Mouse (Mus musculus) adrenal gland, postnatal 36 days (tissue): ENCODE data around the gene Treml2. TPM values are rescaled to one million over a fixed set of nuclear protein-coding genes. Genes with fewer than 3 reads are reported as not detected.

Experiments used
- DNase-seq, 2 experiments: peaks; one replicate each; pipeline ENCODE4 v3.0.0; 2021; ENCODE audit warnings: mixed read lengths in 1 of 2
- long read RNA-seq, 2 experiments: library from polyadenylated mRNA; stranded (forward); transcript quantifications; one replicate each; pipeline ENCODE4 v2.0.0; 2021; ENCODE audit warnings: borderline sequencing depth in 2 of 2
- total RNA-seq, 2 experiments: library from RNA; stranded (reverse); gene quantifications; 2 replicates each; pipeline ENCODE4 v1.2.3; 2021

The Treml2 gene
- total RNA-seq = under 1 TPM; 0.23 to 0.46 TPM
- long read RNA-seq, experiment 1 = 0 reads
- long read RNA-seq, experiment 2 = 0 reads

DNA sequence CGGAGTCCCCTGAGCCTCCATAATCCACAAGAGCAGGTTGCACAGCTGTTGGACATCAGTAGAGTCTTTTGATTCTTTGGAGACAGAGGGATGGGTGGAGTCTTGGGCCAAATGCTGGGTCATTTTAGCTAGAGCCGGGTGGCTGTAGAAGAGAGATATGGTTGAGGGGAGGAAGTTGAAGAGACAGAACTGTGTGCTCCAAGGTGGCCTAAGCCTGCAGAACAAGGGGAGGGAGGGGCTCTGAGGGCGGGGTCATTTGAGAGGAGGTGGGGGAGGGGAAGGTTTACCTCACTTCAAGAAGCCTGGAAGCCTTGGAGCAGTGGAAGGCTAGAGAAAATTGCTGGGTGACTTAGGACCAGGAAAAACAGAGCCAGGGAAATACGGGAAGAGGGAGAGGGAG, at the start of gene Treml2:
Gene Treml2 (plus strand): TSS at position 296 of the 400 bp plus-strand sequence.
- DNase-seq = no peak

DNA sequence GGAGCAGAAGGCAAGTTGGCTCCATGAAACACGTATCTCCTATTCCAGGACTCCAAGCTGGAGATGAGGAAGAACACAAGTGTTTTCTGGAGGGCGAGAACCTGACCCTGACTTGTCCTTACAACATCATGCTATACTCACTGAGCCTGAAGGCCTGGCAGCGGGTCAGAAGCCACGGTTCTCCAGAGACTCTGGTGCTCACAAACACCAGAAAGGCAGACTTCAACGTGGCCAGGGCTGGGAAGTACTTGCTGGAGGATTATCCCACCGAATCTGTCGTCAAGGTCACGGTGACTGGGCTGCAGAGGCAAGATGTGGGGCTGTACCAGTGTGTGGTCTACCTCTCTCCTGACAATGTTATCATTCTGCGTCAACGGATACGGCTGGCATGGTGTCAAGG, 49.8 kb upstream of the Treml2 start:
- peak in 1 of 2 experiments; percentile 24 for DNase-seq

DNA sequence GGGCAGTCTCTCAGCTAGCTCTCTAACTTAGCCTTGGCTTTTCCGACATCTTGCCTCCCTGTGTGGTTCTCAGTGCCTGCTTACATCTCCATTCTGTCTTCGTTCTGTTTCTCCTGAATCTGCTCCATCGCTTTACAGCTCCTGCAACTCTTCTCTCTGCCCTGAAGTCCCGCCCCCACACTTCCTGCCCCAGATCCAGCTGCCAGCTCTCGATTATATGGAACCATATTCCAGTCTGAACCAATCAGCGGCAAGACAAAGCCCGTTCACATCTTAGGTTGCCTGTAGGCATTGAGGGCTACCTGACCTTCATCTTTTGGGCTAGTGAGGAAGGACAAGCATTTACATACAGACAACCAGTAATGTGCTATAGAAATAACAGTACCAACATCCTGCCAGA, 48.7 kb upstream of the Treml2 start:
- no peak for DNase-seq

DNA sequence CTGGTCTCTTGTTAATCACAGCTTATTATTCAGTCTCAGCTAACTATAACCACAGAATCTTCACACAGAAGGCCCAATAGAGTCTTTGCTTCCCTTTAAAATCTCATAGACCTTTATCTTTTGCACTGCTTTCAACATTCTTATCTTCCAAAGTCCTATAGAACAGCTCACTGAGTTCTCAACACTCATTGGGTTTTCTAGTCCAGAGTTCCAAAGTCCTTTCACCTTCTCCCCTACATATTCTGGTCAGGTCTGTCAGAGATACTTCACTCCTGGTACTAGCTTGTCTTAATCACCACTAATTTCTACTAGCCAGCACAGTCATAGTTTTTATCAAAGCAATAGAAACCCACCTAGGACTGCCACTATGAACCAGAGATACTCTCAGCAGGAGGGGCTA, 42.7 kb upstream of the Treml2 start:
- DNase-seq = no peak

DNA sequence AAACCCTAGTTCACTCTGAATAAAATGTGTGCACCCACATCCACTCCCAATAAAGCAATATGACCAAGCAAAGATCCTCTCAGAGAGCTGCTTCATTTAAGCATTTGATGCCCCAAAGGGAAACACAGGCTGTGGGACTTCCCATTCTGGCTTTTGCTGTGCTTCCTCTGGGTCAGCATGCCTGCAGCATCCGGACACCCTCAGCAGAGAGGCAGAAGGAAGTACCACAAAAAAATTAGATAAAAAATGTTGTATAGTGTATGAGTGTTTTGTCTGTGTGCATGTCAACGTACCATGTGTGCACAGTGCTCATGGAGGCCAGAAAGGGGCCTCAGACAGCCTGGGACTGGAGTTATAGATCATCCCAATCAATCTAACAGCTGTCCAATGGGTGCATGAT, 37.4 kb upstream of the Treml2 start:
- DNase-seq = no peak

DNA sequence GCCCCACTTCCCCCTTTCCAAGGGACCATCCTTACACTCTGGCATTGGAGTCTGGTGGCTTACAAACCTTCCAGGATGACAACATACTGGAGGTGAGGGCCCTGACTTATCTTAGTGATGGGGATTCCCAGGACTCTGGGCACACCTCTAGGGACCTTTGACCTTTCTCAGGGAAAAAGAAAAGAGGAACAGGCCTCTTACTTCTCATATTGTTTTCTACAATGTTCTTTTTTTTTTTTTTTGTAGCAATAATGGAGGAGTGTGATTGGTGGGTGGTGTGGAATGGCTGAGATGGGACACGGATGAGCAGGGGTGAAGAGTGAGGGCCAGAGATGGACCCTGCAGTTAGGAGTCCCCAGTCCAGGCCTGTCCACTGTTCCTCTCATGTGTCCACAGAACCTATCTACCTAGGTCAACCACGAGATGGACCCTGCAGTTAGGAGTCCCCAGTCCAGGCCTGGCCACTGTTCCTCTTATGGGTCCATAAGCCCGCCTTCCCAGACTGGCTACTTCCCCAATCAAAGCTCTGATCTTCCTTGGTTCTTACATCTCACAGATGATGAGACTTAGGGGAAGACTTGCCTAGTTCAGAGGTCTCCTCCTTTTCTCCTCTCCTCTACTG, 35.4 kb upstream of the Treml2 start, which contains the start of gene Treml4:
Gene Treml4 (plus strand): TSS at position 555 of the 622 bp plus-strand sequence.
- no peak for DNase-seq

DNA sequence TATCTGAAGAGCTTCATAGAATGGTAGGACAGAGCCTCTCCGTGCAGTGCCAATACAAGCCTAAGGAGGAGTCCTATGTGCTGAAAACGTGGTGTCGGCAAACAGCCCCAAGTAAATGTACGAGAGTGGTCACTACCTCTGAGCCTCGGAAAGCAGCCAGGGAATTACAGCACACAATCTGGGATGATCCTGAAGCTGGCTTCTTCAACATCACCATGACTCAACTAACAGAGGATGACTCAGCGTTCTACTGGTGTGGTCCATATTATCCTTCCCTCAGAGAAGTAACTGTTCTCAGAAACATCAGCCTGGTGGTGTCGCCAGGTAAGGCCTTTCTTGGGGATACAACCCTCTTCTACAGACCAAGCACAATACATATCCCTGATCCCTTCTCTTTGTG, 34.6 kb upstream of the Treml2 start:
- DNase-seq = no peak

DNA sequence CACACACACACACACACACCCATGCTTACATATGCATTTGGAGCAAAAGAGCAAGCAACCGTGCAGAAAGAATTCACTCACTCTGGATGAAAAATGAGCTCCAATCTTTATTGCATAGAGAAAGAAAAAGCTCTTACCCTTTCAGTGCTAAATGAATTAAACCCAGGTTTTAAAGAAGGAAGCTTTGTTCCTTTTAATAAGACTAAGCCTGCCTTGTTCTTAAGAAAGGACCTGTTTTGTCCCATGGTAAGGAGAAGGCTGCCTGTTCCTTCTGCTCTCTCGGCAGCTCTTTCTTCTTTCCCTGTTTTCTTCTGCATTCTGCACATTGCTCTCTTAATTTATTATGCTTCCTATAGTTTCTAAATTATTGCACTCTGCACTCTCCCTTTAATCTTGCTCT, 33.2 kb upstream of the Treml2 start:
- no peak for DNase-seq

DNA sequence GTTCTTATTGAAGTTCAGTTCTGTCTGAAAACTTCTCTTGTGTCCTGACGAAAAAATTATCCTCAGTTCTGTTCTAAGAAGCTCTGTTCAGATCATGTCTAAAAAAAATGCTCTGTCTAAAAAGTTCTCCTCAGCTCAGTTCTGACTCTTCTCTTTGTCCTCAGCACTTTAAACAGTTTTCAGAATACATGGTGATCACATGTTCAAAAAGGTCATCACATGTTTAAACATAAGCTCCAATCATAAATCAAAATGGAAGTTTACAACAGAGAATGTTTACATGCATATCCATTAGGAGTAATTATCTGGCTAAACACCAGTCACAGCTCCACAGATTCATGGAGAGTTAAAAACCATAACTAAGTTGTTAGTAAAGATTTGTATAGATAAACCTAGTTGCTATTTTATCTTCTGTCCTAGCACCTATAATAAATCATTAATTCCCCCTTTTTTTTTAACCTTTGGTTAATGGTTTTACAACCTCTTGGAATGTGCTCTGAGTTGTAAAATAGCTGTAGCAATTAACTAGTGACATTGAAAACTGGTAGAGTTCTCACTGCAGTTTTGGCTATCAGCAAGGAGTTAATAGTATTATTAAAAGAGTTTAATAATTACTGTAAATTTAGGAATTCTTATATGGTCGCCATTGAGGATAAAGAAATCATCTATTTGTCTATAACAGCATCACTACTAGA, 32.5 kb upstream of the Treml2 start:
- no peak for DNase-seq

DNA sequence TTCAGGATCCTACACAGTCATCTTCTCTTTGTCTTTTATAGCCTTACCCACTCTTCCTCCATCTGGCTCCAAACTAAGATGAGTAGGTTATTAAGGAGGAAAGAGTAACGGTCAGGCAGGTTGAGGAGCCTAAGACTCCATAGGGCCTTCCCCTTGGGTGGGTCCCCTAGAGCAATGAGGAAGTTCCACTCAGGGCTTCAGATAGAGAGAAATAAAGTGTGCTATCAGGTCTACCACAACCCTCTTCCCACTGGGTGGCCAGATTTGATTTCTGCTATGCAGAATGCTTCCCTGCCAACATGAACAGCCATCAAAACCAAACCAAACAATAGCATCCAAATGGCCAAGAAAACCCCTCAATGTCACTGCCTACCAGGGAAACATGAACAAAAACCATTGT, 31.7 kb upstream of the Treml2 start:
- no peak for DNase-seq

DNA sequence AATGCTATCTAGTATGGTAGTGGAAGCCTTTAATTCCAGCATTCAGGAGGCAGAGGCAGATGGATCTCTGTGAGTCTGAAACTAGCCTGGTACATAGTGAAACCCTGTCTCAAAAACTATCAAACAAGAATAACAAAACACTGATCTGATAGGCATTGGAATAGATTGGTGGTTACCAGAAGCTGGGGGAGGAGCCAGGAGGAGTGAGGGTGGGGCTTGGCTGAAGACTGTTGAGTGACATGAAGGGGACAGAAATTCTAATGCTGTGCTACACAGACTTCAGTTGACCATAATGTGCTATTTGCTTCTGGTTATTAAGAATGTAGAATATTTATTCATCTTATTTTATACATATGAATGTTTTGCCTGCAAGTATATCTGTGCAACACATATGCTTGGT, 31.0 kb upstream of the Treml2 start:
- DNase-seq = no peak

DNA sequence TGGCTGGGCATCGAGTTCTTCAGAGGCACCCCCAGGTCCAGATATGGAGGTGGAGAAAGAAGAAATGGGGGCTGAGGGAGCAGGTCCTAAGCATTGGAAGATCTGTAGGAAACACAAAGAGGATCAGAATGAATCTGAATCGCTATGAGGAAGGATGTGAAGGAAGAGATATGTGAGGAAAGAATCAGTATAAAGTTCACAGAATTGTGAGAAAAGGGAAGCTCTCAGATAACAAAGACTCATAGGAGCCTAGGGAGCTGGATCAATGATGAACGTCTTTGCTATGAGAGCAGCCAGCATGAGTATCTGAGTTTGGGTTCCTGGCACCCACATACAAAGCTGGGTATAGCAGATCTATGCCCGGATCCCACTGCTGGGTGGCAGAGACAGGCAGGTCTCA, 29.5 kb upstream of the Treml2 start:
- DNase-seq = no peak

DNA sequence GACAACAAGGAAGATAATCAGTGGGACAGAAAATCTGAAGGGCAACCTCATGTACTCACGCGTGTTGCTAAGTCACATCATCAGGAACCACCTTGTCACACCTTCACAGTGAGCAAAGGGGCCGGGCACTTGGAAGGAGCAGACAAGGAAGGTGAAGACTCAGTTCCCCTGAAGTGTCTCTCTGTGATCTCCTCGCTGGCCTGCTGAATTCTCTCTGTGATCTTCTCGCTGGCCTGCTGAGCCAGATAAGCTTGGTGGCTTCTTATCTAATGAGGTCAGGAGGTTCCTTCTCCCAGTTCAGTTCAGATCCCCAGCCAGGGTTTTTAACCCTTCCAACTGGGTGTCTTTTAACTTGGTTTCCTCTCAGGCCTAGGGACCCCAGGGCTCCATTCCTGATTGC, 27.1 kb upstream of the Treml2 start:
- no peak for DNase-seq

DNA sequence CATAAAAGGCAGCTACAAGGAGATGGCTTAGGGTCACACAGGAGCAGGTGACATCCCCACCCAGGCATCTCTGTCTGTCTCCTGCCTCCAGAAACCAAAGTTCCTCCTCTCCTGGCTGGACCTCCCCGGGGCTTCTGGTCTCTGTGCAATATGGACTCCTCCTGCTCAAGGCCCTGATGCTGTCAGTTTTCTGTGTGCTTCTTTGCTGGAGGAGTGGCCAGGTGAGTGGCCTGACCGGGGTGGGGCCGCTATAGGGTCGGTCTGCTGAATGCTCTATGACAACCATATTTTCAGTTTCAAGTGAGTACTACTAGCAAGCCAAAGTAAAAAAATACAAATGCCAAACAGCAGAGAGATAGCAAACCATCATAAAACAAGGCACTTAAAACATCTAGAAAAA, 26.7 kb upstream of the Treml2 start:
- no peak for DNase-seq

DNA sequence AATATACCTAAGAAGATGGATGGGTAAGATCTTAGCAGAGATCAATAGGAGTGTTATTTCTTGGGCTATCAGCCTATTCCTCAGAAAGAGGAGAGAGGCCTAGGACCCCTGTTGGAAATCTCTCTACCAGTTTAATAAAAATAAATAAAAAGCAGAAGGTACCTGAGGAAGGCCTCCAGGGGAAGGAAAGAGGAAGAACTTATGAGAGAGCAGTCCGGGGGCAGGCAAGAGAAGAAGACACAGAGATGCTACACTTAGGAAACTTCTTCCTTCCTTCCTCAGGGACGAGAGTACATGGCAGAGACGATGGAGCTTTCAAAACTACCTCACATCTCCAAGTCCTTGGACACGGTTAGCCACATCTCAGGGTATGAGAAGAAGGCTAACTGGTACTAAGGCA, 25.2 kb upstream of the Treml2 start:
- no peak for DNase-seq

DNA sequence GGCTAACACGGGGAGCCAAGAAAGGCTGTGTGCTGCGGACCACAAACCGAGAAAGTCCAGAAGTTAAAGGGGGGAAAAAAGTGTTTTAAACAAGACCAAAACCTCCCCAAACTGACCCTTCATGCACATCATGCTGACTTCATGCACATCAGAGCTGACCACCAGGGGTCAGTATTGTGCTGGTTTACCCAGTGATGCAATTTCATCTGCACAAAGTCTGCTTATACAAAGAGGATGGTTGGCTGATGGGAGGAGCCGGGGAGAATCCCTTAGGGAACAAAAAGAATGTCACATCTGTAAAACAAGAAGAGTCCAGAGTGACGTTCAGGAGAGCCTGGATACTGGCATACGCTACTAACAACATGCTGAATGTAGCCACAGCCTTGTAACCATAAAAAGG, 24.4 kb upstream of the Treml2 start:
- DNase-seq = peak; percentile 73 to 83

DNA sequence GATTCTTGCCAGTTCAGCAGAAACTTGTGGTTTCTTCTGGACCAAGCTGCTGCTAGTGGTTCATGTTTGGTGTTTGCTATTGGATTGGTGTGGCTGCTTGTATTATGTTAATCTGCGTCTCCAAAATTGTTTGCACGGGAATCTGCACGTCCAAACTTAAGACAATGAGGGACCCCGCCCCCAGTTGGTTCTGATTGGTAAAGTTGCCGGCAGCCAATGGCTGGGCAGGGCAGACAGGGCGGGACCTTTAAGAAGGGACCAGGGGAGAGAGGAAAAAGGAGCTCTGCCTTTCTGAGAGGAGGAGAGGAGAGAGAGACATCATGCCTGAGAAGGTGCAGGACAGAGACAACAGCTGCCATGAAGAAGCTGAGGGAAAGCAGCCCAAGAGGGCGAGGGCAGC, 23.6 kb upstream of the Treml2 start:
- DNase-seq = no peak

DNA sequence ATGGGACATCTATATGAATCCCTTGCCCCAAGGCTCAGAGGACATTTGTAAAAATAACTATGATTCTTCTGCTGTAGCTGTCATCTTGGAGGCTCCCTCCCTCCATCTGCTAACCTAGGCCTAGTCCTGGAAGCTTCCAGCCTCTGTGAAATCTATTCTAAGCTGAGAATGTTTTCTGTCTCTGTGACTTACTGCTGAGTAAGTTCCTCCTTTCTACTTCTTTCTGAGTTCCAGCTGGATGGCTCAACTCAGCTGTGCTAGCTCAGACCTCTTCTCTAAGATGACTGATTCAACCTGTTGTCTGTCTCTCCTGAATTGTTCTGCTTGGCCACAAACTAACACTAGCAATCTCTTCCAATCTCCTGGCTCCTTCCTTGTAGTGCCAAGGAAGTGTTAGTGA, 20.9 kb upstream of the Treml2 start:
- DNase-seq = no peak

DNA sequence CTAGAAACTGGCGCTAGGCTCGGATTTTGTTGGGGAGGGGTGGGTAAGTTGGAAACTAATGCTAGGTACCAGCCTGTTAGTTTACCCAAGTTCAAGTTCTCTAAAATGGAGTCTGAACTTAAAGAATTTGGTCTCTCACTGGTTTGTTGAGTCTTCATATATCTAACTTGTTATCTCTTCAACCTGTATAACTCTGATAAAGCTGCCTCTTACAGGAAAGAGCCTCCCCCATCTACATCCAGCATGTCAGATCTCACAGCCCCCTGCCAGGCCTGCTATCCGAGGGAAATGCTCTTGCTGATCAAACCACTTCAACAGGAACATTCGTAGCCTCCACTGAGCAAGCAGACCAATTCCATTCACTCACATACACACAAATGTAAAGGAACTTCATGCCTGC, 20.3 kb upstream of the Treml2 start:
- no peak for DNase-seq

DNA sequence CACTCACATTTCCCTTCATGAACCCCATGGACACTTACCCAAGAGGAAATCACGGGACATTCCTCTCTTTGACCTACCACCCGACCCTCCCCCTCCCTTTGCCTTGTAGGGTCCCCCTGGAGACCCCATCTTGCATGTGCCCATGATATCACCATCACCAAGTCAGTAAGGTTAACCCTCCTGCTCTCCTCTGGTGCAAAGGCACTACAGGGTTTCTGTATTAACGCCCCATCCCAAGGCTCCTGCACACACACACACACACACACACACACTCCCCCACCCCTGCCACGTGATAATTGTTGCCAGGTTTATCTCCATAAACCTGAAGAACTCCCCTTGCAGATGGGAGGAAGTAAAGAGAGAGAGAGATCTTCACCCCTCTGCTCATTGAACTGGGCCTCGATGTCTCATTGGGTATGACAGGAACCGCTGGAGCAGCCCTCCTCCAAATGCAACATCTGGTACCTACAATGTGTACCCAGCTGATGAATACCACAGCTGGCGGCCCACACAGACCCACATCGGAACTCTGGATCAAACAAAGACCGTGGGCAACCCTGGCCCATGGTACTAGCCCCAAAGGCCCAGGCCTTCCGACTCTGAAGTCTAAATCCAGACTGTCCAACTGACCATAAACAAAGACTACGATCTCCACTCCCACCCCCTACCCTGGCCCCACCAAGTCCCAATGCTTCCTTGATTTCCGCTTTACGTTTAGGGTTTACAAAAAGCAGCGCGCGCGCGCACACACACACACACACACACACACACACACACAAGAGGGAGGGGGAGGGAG, 18.2 kb upstream of the Treml2 start:
- DNase-seq = no peak

DNA sequence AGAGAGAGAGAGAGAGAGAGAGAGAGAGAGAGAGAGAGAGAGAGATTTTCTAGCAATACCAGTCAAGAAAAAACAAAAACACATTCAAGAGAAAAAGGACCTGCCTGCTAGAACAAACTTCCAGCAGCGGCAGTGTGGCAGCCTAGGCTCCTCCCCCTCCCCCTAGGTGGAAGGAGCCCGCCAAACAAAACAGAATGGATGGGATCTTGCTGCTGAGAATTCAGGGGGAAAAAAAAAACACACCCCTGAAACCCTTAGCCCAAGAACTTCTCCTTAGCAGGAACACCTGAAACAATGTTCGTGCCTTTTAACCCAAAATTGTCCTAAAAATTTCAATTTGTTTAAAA, 17.6 kb upstream of the Treml2 start:
- no peak for DNase-seq

DNA sequence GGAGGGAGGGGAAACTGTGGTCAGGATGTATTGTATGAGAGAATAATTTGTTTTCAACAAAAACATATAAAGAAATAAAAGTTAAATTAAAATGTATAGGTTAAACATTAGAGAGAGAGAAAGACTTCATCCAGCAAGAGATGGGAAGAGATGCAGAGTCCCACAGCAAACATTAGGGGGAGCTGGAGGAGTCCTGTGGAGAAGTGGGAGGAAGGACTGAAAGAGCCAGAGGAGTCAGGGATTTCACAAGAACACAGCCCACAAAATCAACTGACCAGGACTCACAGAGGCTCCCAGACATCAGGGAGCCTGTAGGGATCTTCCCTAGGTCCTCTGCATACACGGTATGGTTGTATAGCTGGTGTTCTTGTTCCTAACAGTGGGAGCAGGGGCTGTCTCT, 12.5 kb upstream of the Treml2 start:
- no peak for DNase-seq

DNA sequence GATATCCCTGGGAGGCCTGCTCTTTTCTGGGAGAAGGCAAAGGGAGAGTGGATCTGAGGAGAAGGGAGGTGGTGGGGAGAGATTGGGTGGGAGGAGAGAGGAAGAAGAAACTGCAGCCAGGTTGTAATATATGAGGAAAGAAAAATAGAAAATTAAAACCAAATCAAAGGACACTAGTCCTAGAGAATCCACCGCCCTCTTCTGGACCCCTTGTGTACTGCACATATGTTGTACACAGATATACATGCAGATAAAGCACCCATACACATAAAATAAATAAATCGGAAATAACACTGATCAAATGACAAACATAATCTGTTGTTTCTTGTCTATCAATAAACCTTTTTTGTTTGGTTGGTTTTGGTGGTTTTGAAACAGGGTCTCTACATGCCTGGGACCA, 12.0 kb upstream of the Treml2 start:
- DNase-seq = no peak
